ENCODE assay signal across 10 mouse cellular contexts in the genomic region with DNA sequence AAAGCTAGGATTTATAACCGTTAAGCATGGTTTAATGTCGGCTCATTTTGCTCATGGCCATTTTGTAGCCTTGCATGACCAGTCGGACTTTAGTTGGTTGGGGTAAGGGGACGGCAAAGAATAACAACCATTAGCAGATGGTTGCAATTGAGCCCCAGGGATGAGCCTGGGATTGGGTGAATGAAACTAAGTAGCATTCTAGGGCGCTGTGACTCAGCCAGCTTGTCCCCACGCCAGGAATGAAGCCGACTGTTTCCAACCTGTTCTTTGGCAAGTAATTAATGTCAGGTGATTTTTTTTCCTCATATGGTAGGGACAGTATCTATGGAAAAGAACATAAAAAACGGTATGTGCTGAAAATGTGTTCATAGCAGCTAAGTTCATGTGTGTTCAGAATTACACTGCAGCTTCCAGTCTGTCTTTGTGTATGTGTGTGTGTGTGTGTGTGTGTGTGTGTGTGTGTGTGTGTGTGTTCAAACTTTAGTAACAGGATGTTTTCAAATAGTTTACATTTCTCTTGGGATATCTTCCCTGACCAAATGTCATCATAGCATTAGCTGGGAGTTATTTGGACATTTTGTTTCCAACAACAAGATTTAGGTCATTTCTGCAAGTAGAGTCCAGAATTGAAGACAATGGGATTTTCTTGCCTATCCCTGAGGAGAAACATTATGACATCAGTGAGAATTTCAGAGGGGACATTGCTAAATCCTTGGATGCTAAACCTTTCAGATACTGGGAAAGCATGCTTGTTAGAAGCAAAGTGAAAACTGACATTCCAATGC.
DNase-seq lines count a peak whose midpoint lies in the region; ATAC-seq and TF ChIP-seq lines count a peak whose summit lies in the region.
"Had no signal": no experiment of that assay in that cellular context is flagged by ENCODE, and none has a peak within 500 bp of the region (broad histone marks: within the 10 kb centered on the region; RNA-seq: fewer than 3 reads in every experiment).

No protein-coding gene starts in this region.

- no peaks in the 10 kb centered on the region for H3K9me3 ChIP-seq in lung, postnatal 0 days (ENCODE audit: low read length)
- H3K9me3 ChIP-seq: liver, embryonic 13.5 days had no signal

- no peaks in the 10 kb centered on the region for H3K4me1 ChIP-seq in lung, postnatal 0 days (ENCODE audit: insufficient read depth, low read depth, low read length)
- H3K4me1 ChIP-seq: liver, embryonic 13.5 days had no signal

- peak; percentile 49 to 78 for DNase-seq in adrenal gland, adult (ENCODE audit: inconsistent age in 2 of 2, low spot score in 1 of 2)
- DNase-seq in adrenal gland, adult 8-10 months = no peak
- peak; percentile 82 for DNase-seq in lung, postnatal 0 days (ENCODE audit: low spot score)
- no peak for DNase-seq in lung, postnatal 14 days
- peak; percentile 35 for DNase-seq in fibroblast of lung, adult 2 months (ENCODE audit: low read depth)
- DNase-seq in skeletal muscle tissue, adult 2 months (ENCODE audit: low read depth, low spot score) = peak; percentile 77
- DNase-seq in thymus, postnatal 0 days (ENCODE audit: low spot score) = no peak
- DNase-seq: liver, embryonic 13.5 days had no signal

- TF ChIP-seq CTCF in lung, postnatal 0 days (IDR thresholded peaks at IDR 0.05) = no peak

- no peak overlapping the region for H3K4me3 ChIP-seq in lung, postnatal 0 days (ENCODE audit: low read depth, low read length)
- H3K4me3 ChIP-seq: liver, embryonic 13.5 days had no signal

- 73% methylated on average over 8 of the region's 8 CpGs for WGBS in lung, postnatal 0 days

- H3K27ac ChIP-seq in lung, postnatal 0 days (ENCODE audit: low read length) = peak overlapping the region; percentile 2; the same call in 1 of the 2 replicates
- H3K27ac ChIP-seq: liver, embryonic 13.5 days had no signal

- no peak overlapping the region for H3K9ac ChIP-seq in lung, postnatal 0 days (replicated peaks; ENCODE audit: low read depth)
- H3K9ac ChIP-seq: liver, embryonic 13.5 days had no signal

- no peaks in the 10 kb centered on the region for H3K36me3 ChIP-seq in lung, postnatal 0 days (ENCODE audit: insufficient read depth, low read length)
- H3K36me3 ChIP-seq: liver, embryonic 13.5 days had no signal

- ATAC-seq in lung, postnatal 0 days = peak; percentile 67
- no peak for ATAC-seq in megakaryocyte progenitor cell, adult 5-6 weeks (replicated peaks; ENCODE audit: poor library complexity)
- ATAC-seq: midbrain, embryonic 16.5 days had no signal

- TF ChIP-seq EP300 in lung, postnatal 0 days (IDR thresholded peaks at IDR 0.05) = peak; percentile 88

- no peaks in the 10 kb centered on the region for H3K27me3 ChIP-seq in lung, postnatal 0 days (replicated peaks; ENCODE audit: insufficient read depth, low read length)
- H3K27me3 ChIP-seq: liver, embryonic 13.5 days had no signal

- H3K4me2 ChIP-seq in lung, postnatal 0 days (replicated peaks; ENCODE audit: low read depth, low read length) = no peak overlapping the region
- H3K4me2 ChIP-seq: liver, embryonic 13.5 days had no signal

Comparison
In these comparisons a context has a peak if more than half of its experiments do, and no peak if none do; other contexts are left out.
1. DNase-seq: peak in adrenal gland, adult (2 of 2), lung, postnatal 0 days (single experiment), fibroblast of lung, adult 2 months (single experiment) and skeletal muscle tissue, adult 2 months (single experiment); none in adrenal gland, adult 8-10 months (single experiment), lung, postnatal 14 days (single experiment) and thymus, postnatal 0 days (single experiment).